Mouse (Mus musculus): ENCODE measurements around the gene Atraid. TPM values are rescaled to one million over a fixed set of nuclear protein-coding genes. Genes with fewer than 3 reads are reported as not detected.
A peak's percentile ranks its signal among the peaks of the same experiment; 100 is the strongest.

The Atraid gene
- polyA plus RNA-seq, 1 experiment from 2014 or later = 161 TPM

DNA sequence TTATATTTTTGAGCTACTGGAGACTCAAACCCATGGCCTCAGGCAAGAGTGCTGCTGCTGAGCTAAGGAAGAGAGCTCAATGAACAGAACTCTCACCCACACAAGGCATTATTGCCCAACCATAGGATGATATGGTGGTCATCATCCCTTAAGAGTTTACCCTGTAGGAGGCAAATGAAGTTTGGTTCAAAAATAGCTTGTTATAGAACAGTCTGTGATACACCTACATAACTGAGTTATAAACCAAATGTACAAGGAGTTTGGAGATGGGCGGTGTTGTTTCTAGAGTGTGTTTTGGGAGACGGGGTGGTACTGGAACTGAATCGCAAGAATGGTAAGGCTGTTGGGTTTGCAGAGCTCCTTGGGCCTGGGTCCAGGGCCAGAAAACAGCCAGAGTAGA, 21.7 kb downstream of the Atraid start:
- Histone ChIP-seq H3K27me3 (replicated peaks) (no peaks in the 10 kb centered on the region), H3K4me1 (no peaks in the 10 kb centered on the region), H3K36me3 (replicated peaks) (peaks cover 48% of the 10 kb centered on the region), H3K4me3 (no peak overlapping the region), H3K9ac (no peak overlapping the region), H3K27ac (no peak overlapping the region), H3K4me2 (no peak overlapping the region), H3K9me3 (no peaks in the 10 kb centered on the region)
- WGBS = 98% methylated on average over 3 of the region's 3 CpGs
- no peak for ATAC-seq (replicated peaks)

- Histone ChIP-seq H3K27ac (no peak overlapping the region), H3K4me1 (no peaks in the 10 kb centered on the region), H3K9ac (no peak overlapping the region), H3K4me2 (no peak overlapping the region), H3K4me3 (no peak overlapping the region), H3K27me3 (replicated peaks) (no peaks in the 10 kb centered on the region), H3K36me3 (replicated peaks) (peaks cover 53% of the 10 kb centered on the region), H3K9me3 (no peaks in the 10 kb centered on the region)
- 91% methylated on average over 2 of the region's 2 CpGs for WGBS
- ATAC-seq (replicated peaks) = no peak
Measured at GRCm38 (mm10) chr5:31071059-31071458, 22.9 kb downstream of the Atraid start.

DNA sequence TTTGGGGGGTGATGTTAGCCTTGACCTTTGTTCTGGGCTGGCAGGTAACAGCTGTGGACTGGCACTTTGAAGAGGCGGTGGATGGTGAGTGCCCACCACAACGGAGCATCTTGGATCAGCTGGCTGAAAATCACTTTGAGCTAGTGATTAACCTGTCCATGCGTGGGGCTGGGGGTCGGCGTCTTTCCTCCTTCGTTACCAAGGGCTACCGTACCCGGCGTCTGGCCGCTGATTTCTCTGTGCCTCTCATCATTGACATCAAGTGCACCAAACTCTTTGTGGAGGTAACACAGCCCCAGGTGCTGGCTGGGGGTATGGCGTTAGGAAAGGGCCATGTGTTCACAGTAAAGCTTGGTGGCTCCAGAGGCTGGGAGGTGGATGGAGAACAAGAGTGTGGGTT, 23.7 kb downstream of the Atraid start:
- Histone ChIP-seq H3K4me3 (no peak overlapping the region), H3K4me2 (no peak overlapping the region), H3K9ac (no peak overlapping the region), H3K36me3 (replicated peaks) (peaks cover 52% of the 10 kb centered on the region), H3K4me1 (no peaks in the 10 kb centered on the region), H3K27ac (no peak overlapping the region), H3K9me3 (no peaks in the 10 kb centered on the region), H3K27me3 (replicated peaks) (no peaks in the 10 kb centered on the region)
- no peak for ATAC-seq (replicated peaks)
- WGBS = 95% methylated on average over 11 of the region's 11 CpGs

GRCm38 (mm10) chr5:31073176-31073575, 25.1 kb downstream of the Atraid start:
- no peaks in the 10 kb centered on the region for H3K4me1 ChIP-seq
- no peak overlapping the region for H3K27ac ChIP-seq
- H3K4me2 ChIP-seq = no peak overlapping the region
- H3K36me3 ChIP-seq (replicated peaks) = peaks cover 44% of the 10 kb centered on the region
- ATAC-seq (replicated peaks) = no peak
- H3K9me3 ChIP-seq = no peaks in the 10 kb centered on the region
- H3K4me3 ChIP-seq = no peak overlapping the region
- 92% methylated on average over 12 of the region's 12 CpGs for WGBS
- H3K9ac ChIP-seq = no peak overlapping the region
- H3K27me3 ChIP-seq (replicated peaks) = no peaks in the 10 kb centered on the region

DNA sequence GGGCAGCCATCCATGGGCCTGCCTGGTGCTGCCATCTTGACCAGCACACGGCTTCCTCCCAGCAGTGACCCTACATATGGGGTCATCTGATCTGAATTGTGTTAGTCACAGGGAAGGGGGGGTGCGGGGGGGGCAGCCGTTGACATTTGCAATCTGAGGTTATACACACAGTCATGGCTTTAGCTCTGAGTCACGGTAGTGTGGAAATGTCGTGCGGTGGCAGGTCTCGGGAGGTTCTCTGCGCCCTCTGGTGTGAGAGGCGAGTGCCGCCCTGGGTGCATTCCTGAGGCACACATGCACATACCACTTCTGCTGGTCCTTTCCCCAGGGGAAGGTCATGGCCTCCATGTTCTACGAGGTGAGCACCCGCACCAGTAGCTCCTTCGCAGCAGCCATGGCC, 28.2 kb downstream of the Atraid start:
- H3K36me3 ChIP-seq (replicated peaks) = peaks cover 32% of the 10 kb centered on the region
- WGBS = 92% methylated on average over 13 of the region's 13 CpGs

DNA sequence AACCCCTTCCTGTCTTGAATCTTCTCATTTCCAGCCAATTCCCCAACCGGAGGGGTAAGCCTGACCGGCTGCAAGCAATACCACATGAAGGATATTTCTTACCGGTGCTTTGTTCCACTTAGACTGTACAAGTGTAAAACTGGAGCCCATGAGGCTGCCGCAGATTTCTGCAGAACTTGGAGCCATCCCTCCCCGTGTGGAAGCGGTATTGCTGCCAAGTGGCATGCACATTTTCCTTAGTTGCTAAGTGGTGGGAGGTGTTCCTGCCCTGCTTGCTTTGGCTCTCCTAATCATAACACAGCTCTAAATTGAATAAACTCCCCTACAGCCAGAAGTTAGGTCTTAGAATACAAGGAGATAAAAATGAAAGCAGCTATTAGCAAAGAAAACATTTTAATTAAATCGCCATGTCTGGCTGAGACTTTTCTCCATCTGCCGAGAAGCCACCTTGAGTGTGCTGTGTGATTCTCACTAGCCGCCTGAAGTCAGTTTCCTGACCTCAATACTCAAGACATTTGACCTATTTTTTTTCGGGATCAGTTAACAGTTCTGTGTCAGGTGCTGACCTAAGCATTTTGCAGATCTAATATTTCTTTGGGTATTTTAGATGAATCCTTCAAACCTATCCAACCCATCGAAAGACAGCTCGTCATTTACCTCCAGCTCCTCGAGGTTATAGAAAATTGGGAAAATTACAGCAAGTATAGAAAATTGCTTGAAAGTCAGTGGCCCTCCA, 32.1 kb downstream of the Atraid start:
- no peak overlapping the region for H3K4me3 ChIP-seq
- no peak overlapping the region for H3K27ac ChIP-seq
- no peak for ATAC-seq (replicated peaks)
- no peak overlapping the region for H3K4me2 ChIP-seq
- H3K9me3 ChIP-seq = no peaks in the 10 kb centered on the region
- peaks cover 12% of the 10 kb centered on the region for H3K4me1 ChIP-seq
- H3K27me3 ChIP-seq (replicated peaks) = no peaks in the 10 kb centered on the region
- H3K36me3 ChIP-seq (replicated peaks) = peaks cover 11% of the 10 kb centered on the region; the same call in 1 of the 2 replicates
- 85% methylated on average over 13 of the region's 13 CpGs for WGBS
- H3K9ac ChIP-seq = no peak overlapping the region

More for the DNA sequence above, 28.2 kb downstream of the Atraid start:
- Histone ChIP-seq H3K4me2 (no peak overlapping the region), H3K9ac (no peak overlapping the region), H3K27me3 (replicated peaks) (no peaks in the 10 kb centered on the region), H3K27ac (no peak overlapping the region), H3K4me1 (no peaks in the 10 kb centered on the region), H3K4me3 (no peak overlapping the region), H3K9me3 (no peaks in the 10 kb centered on the region)
- ATAC-seq (replicated peaks) = no peak

DNA sequence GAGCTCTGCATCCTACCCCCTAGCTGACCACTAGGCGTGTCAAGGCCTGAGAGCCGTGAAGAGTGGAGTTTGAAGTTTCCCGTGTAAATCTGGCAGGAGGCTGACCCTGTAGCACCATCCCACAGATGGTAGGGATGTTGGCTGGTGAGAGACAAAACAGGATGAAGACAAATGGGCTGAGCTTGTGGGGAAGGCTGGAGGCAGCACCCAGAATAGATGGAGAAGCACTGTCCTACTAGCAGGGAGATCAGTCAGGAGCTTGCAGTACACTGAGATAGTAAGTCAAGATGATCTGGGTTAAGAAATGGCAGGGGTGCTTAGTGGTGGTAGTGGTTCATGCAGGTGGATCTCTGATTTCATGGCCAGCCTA, 32.7 kb downstream of the Atraid start:
- no peak overlapping the region for H3K9ac ChIP-seq
- WGBS = 65% methylated on average over 3 of the region's 3 CpGs
- H3K4me1 ChIP-seq = peaks cover 12% of the 10 kb centered on the region

DNA sequence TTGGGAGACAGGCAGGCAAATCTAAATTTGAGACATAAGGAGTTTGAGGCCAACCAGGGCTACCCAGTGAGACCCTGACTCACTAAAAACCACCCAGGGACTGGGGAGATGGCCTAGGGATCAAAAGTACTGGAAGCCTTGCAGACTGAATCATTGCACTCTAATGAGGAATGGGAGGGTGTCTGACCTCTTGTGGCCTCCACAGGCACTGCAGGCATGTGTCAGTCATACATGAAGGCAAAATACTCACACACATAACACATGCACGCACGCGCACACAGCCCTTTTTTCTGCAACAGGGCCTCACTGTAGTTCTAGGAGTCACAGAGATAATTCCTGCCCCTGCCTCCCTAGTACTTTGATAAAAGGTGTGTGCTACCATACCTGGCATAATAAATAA, 33.3 kb downstream of the Atraid start:
- Histone ChIP-seq H3K27me3 (replicated peaks) (no peaks in the 10 kb centered on the region), H3K9me3 (no peaks in the 10 kb centered on the region)
- ATAC-seq (replicated peaks) = no peak

More for the DNA sequence above, 32.7 kb downstream of the Atraid start:
- Histone ChIP-seq H3K27me3 (replicated peaks) (no peaks in the 10 kb centered on the region), H3K4me2 (no peak overlapping the region), H3K4me3 (no peak overlapping the region), H3K9me3 (no peaks in the 10 kb centered on the region), H3K36me3 (replicated peaks) (peaks cover 11% of the 10 kb centered on the region; the same call in 1 of the 2 replicates), H3K27ac (no peak overlapping the region)
- ATAC-seq (replicated peaks) = no peak

GRCm38 (mm10) chr5:31082355-31082754, 34.2 kb downstream of the Atraid start:
- Histone ChIP-seq H3K27ac (0 out of 2 replicates have a peak overlapping the region, but pooled peaks have one; percentile 53), H3K27me3 (replicated peaks) (no peaks in the 10 kb centered on the region), H3K9ac (no peak overlapping the region), H3K4me2 (no peak overlapping the region), H3K36me3 (replicated peaks) (peaks cover 6% of the 10 kb centered on the region; the same call in 1 of the 2 replicates), H3K9me3 (no peaks in the 10 kb centered on the region), H3K4me3 (no peak overlapping the region), H3K4me1 (peaks cover 16% of the 10 kb centered on the region)
- WGBS = 15% methylated on average over 5 of the region's 5 CpGs
- ATAC-seq (replicated peaks) = no peak

More for the DNA sequence above, 33.3 kb downstream of the Atraid start:
- Histone ChIP-seq H3K4me2 (no peak overlapping the region), H3K4me3 (no peak overlapping the region), H3K36me3 (replicated peaks) (peaks cover 7% of the 10 kb centered on the region; the same call in 1 of the 2 replicates), H3K9ac (no peak overlapping the region), H3K4me1 (peaks cover 12% of the 10 kb centered on the region), H3K27ac (no peak overlapping the region)
- WGBS = 77% methylated on average over 3 of the region's 3 CpGs

- Histone ChIP-seq H3K9me3 (no peaks in the 10 kb centered on the region), H3K9ac (no peak overlapping the region), H3K27ac (0 out of 2 replicates have a peak overlapping the region, but pooled peaks have one; percentile 53), H3K4me2 (no peak overlapping the region), H3K4me1 (peaks cover 16% of the 10 kb centered on the region), H3K4me3 (no peak overlapping the region), H3K36me3 (replicated peaks) (peaks cover 2% of the 10 kb centered on the region; the same call in 1 of the 2 replicates), H3K27me3 (replicated peaks) (no peaks in the 10 kb centered on the region)
- WGBS = 28% methylated on average over 12 of the region's 12 CpGs
- ATAC-seq (replicated peaks) = 0 out of 2 replicates have a peak, but pooled peaks have one; percentile 37
Measured at GRCm38 (mm10) chr5:31082935-31083625, 35.0 kb downstream of the Atraid start.

GRCm38 (mm10) chr5:31083949-31084348, 35.8 kb downstream of the Atraid start:
- H3K36me3 ChIP-seq (replicated peaks) = no peaks in the 10 kb centered on the region
- H3K9me3 ChIP-seq = no peaks in the 10 kb centered on the region
- peaks cover 16% of the 10 kb centered on the region for H3K4me1 ChIP-seq
- under 1% methylated on average over 8 of the region's 8 CpGs for WGBS
- H3K27ac ChIP-seq = no peak overlapping the region
- H3K4me3 ChIP-seq = no peak overlapping the region
- ATAC-seq (replicated peaks) = peak; percentile 51; the same call in 1 of the 2 replicates
- H3K27me3 ChIP-seq (replicated peaks) = no peaks in the 10 kb centered on the region
- no peak overlapping the region for H3K4me2 ChIP-seq
- no peak overlapping the region for H3K9ac ChIP-seq

- WGBS = 22% methylated on average over 7 of the region's 7 CpGs
- Histone ChIP-seq H3K4me1 (peaks cover 16% of the 10 kb centered on the region), H3K4me2 (no peak overlapping the region), H3K27me3 (replicated peaks) (peaks cover 18% of the 10 kb centered on the region), H3K4me3 (no peak overlapping the region), H3K9ac (no peak overlapping the region), H3K9me3 (no peaks in the 10 kb centered on the region), H3K36me3 (replicated peaks) (no peaks in the 10 kb centered on the region), H3K27ac (no peak overlapping the region)
- no peak for ATAC-seq (replicated peaks)
Measured at GRCm38 (mm10) chr5:31086606-31087005, 38.5 kb downstream of the Atraid start.
